Mouse (Mus musculus) liver (tissue): ENCODE results near the gene 1700022I11Rik.
"Not testable (repeated sequence)": the region's sequence is repeated elsewhere in the genome, so short reads cannot be mapped to it uniquely, and the experiment has no call there.

Source experiments
- DNase-seq: peaks from one replicate; pipeline ENCODE4 v3.0.0-alpha.2; 2020; ENCODE audit warnings: mixed read lengths

Gene 1700022I11Rik

DNA sequence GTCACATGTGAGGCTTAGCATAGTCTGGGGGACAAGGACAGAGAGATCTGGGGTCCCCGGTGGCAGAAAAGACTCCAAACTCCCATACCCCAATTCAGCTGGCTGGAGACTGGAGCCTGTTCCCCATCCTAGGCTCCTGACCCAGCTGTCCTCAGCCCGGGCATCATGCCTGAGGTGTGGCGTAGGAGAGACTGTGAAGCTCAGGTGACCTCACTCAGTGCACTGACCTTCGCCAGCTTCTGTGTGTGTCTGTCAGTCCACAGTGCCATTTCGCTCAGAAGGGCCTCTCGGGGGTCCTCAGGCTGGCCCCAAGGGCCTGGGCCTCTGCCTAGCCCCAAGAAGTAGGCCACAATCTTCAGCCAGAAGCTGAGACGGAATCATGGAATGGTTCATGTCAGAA lies 16.8 kb upstream of the 1700022I11Rik start:
- no peak for DNase-seq

GRCm38 (mm10) chr4:42953435-42954094 lies 15.8 kb upstream of the 1700022I11Rik start:
- DNase-seq: no peak

DNA sequence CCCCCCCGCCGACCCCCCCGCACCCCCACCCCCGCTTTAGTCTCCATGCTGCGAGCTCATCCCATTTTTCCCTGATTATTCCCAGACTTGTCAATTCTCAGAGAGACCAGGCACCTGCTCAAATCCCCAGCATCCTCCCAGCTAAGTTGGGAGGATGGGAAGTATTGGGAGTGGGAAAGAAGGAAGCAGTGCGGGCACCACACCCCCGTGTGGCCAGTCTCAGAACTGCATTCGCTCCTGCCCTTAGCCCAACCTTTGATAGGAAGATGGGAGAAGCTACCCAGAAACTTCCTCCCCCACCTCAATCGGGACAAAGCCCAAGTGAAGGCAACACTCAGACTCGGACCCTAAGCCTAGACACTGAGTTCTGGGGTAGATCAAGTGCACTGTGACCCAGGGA lies 15.1 kb upstream of the 1700022I11Rik start:
- DNase-seq: peak; percentile 64

GRCm38 (mm10) chr4:42955200-42955599 lies 14.2 kb upstream of the 1700022I11Rik start:
- DNase-seq: no peak

- no peak for DNase-seq
These were observed 12.8 kb upstream of the 1700022I11Rik start for GRCm38 (mm10) chr4:42956581-42956980.

DNA sequence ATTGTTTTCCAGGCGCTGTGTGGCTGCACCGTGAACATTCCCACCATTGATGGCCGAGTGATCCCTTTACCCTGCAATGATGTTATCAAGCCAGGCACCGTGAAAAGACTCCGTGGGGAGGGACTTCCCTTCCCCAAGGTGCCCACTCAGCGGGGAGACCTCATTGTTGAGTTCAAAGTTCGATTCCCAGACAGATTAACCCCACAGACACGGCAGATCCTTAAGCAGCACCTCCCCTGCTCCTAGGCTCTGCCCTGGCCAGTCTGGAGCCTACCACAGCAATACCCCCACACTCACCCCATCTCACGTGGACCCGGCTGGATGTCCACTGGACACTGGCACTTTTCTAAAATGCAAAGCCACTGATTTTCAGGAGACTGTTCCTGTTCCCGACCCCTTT lies 12.1 kb upstream of the 1700022I11Rik start:
- no peak for DNase-seq

GRCm38 (mm10) chr4:42957979-42958378 lies 11.4 kb upstream of the 1700022I11Rik start:
- no peak for DNase-seq

DNA sequence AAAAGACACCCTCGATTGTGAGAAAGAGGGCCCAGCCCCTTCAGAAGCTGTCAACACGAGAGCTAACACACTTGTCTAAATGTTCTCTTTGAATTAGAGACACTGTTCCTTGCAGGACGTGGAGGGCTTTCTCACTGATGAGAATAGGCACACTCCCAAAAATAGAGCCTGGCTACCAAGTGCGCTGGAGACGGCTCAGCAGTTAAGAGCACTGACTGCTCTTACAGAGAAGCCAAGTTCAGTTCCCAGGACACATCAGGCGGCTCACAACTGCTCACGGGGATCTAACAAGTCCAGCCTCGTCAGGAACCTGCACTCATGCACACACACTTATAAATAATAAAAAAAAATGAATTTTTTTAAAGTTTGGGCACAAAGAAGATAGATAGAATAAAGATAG lies 10.5 kb upstream of the 1700022I11Rik start:
- DNase-seq: no peak

GRCm38 (mm10) chr4:42959382-42959781 lies 10.0 kb upstream of the 1700022I11Rik start:
- DNase-seq: no peak

DNA sequence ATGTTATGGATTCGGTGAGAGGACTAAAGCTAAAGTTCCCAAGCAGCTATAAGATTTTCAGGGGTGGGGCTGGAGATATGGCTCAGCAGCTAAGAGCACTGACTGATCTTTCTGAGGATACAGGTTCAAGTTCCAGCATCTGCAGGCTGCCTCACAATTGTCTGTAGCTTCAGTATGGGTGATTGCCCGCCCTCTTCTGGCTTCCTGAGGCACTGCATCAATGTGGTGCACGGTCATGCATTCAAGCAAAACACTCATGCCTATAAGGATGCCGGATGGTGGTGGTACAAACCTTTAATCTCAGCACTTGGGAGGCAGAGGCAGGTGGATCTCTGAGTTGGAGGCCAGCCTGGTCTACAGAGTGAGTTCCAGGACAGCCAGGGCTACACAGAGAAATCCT lies 7.8 kb upstream of the 1700022I11Rik start:
- peak; percentile 64 for DNase-seq

GRCm38 (mm10) chr4:42963480-42963879 lies 5.9 kb upstream of the 1700022I11Rik start:
- no peak for DNase-seq

- peak; percentile 50 for DNase-seq
These were observed 4.2 kb upstream of the 1700022I11Rik start for GRCm38 (mm10) chr4:42965039-42965719.

GRCm38 (mm10) chr4:42972952-42973351 lies 3.5 kb downstream of the 1700022I11Rik start:
- DNase-seq: no peak

- no peak for DNase-seq
These were observed 4.5 kb downstream of the 1700022I11Rik start for GRCm38 (mm10) chr4:42973868-42974267.

DNA sequence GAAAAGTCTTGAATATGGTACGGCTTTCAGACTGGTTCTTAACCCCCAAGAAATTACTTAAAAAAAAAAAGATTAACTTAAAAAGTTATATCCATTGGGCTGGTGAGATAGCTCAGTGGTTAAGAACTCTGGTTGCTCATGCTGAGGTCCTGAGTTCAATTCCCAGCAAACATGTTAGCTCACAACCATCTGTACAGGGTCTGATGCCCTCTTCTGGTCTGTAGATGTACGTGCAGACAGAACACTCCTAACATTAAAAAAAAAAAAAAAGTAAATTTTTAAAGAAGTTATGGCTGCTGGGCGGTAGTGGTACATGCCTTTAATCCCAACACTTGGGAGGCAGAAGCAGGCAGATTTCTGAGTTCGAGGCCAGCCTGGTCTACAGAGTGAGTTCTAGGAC lies 8.7 kb downstream of the 1700022I11Rik start:
- no peak for DNase-seq

- DNase-seq: not testable (repeated sequence)
These were observed 11.1 kb downstream of the 1700022I11Rik start for GRCm38 (mm10) chr4:42980467-42980866.

GRCm38 (mm10) chr4:42988296-42988695 lies 18.9 kb downstream of the 1700022I11Rik start:
- DNase-seq: no peak

DNA sequence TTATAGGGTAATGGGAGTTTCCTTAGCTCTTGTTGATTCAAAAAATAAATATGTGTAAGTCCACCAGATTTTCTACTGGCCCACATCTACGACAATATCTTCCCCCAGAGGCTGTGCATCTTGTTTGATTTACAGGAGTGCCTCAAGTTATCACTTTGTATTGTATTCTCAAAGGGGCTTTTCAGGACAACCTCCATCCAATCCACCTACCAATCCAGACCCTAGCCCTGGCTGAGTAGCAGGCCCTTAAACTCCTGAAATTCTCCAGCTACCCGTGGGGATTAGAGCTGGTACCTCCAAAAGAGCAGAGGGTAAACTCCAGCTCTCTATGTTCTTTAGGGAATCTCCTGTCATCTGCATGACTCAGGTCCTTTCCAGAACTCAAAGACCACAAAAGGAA lies 28.6 kb downstream of the 1700022I11Rik start:
- no peak for DNase-seq

- DNase-seq: peak; percentile 83
These were observed 30.2 kb downstream of the 1700022I11Rik start for GRCm38 (mm10) chr4:42999451-43000140.

DNA sequence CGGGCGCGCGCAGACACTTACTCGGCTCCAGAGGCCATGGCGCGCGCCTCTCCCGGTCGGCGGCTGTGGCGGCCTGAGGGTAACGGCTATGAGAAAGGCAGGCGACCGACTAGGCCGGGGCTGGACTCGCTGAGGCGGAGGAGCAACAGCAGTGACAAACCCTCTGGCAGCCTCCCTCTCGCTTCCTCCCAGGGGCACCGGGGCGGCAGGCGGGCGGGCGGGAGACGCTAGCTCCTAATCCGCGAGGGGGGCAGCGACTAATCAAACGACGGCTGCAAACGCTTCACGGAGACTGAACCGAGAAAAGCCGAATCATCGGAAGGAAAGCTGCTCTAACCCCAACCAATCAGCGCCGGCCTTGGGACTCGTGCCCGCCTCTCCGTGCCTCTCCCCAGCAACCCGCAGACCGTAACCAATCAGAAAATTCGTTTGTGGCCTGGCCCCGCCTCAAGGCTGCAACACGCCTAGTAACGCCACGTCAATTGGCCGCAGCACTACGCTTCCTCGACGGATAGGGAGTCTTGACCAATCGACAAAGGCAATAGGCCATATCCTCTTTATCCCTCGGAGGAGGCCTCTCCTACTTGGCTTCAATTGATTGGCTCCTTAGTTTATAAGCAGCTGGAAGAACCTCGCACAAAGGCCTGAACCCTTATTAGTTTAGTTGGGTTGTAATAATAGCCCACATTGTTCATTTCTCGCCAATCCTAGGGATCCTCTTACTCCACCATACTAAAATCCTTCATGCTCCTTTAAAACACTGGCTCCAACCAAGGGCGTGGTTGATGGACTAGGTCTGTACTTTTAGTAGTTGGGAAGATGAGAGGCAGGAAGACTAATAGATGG lies 31.0 kb downstream of the 1700022I11Rik start, which contains the start of gene Vcp:
Gene Vcp, minus strand, starts transcription at position 367 of the 846 bp plus-strand sequence.
- DNase-seq: peak; percentile 99

DNA sequence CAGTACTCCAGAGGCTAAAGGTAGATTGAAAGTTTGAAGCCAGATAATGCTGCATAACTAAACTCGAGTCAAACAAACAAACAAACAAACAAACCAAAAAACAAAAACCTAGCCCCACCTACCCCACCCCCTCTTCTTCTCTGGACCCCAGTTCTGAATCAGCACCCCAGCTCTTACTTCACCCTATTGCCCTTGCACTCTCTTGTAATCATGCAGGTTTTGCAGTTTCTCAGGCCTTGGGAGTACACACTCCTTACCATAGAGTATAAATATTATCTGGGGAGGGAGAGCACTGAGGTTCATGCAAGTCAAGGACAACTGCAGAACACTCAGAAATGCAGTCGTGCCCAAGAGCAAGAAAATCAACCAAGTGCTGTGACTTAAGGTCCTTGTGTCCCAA lies 31.9 kb downstream of the 1700022I11Rik start:
- no peak for DNase-seq

DNA sequence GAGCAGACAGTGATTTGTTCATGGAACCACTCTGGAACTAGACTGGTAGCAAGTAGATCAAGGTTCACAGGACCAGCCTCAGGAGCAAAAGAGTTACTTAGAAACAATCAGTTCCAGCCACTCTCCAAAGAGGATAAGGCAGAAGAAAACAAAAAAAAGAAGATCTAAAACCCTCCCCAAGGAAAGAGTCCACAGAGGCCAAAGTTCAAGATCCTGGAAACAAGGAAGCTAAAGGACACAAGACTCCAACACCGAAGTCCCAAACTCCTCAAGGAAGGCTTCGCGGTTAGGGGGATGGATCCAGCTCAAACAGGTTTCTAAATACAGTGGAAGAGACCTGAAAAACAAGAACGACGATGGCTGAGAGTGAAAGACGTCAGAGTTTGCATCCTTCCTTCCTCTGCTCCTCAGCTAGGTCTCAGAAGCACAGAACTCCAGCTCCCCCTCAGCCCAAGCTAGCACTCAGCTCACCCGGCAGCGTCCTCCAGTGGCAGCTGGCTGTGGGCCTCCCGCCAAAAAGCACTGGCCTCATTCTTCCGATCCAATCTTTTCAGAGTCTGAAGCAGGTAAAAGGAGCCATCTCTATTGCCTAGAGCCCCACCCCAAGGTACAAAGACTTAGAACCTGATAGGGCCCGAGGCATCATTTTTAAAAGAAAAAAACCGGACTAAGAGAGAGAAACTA lies 33.5 kb downstream of the 1700022I11Rik start:
- DNase-seq: no peak
